ENCODE assay signal across 22 mouse cellular contexts in the genomic region with DNA sequence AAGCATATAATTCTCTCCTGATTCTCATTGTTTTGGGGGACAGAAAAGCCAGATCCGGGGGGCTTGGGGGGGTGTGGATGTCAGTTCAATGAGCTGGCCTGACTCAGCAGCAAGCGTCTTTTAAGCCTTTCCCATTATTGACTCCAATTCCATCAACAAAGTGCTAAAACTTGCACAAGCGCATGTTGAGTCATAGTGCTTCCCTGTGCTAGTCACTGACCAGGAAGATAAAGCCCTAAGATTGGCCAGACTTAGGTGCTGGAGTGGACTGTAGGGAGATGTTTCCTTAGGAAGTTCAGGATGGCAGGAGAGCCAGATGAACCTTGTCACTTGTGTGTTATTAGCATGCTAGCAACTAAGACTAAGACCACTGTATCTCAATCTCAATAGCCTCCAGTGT. TPM values are rescaled to one million over a fixed set of nuclear protein-coding genes. Genes with fewer than 3 reads are reported as not detected.
"Had no signal": no experiment of that assay in that cellular context is flagged by ENCODE, and none has a peak within 500 bp of the region (broad histone marks: within the 10 kb centered on the region; RNA-seq: fewer than 3 reads in every experiment).

No protein-coding gene starts in this region.

- H3K4me3 ChIP-seq: layer of hippocampus, adult 2 months; limb, embryonic 10.5 days; limb, embryonic 13.5 days; liver, embryonic 12.5 days; liver, embryonic 15.5 days; midbrain, embryonic 12.5 days; myocyte; neural tube, embryonic 13.5 days had no signal

- H3K9me3 ChIP-seq: limb, embryonic 10.5 days; limb, embryonic 13.5 days; liver, embryonic 12.5 days; liver, embryonic 15.5 days; midbrain, embryonic 12.5 days; neural tube, embryonic 13.5 days had no signal

- H3K27me3 ChIP-seq: limb, embryonic 13.5 days; liver, embryonic 12.5 days; liver, embryonic 15.5 days; midbrain, embryonic 12.5 days; neural tube, embryonic 13.5 days had no signal

- H3K9ac ChIP-seq: limb, embryonic 13.5 days; liver, embryonic 12.5 days; liver, embryonic 15.5 days; midbrain, embryonic 12.5 days; neural tube, embryonic 13.5 days had no signal

- DNase-seq: kidney, adult 2 months; kidney, postnatal 25 days; layer of hippocampus, adult 9-11 months; lung, adult 2 months; lung, postnatal 14 days; lung, postnatal 4 days; retina, postnatal 1 day; right cerebral cortex, postnatal 25 days; spleen, adult 18-20 months; thymus, postnatal 25 days had no signal

- H3K4me1 ChIP-seq: limb, embryonic 10.5 days; limb, embryonic 13.5 days; midbrain, embryonic 12.5 days; neural tube, embryonic 13.5 days had no signal

- H3K4me2 ChIP-seq: limb, embryonic 13.5 days; liver, embryonic 12.5 days; liver, embryonic 15.5 days; midbrain, embryonic 12.5 days; neural tube, embryonic 13.5 days had no signal

- H3K36me3 ChIP-seq: liver, embryonic 15.5 days; midbrain, embryonic 12.5 days had no signal

- H3K27ac ChIP-seq: kidney, postnatal 0 days; layer of hippocampus, adult 2 months; limb, embryonic 10.5 days; limb, embryonic 13.5 days; liver, embryonic 12.5 days; liver, embryonic 15.5 days; midbrain, embryonic 12.5 days; neural tube, embryonic 13.5 days had no signal

- ATAC-seq: intestine, postnatal 0 days; liver, embryonic 12.5 days; midbrain, embryonic 16.5 days had no signal

RNA-seq across cellular contexts. Expression of a gene that starts 37.0 kb away (rescaled TPM):
- total RNA-seq: megakaryocyte-erythroid progenitor cell, adult 5-6 weeks had no signal
